Mouse (Mus musculus): ENCODE measurements around the gene Xab2.

DNA sequence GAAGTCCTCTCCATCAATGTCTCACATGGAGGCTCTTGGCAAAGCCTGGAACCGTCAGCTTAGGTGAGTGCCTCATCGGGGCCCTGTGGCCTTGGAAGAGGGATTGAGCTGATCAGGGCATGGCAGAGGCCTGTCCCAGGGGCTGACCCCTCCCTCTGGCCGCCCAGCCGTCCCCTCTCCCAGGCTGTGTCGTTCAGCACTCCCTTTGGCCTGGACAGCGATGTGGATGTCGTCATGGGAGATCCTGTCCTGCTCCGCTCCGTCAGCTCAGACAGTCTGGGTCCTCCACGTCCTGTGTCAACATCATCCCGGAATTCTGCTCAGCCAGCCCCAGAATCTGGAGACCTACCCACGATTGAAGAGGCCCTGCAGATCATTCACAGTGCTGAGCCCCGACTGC lies 17.7 kb downstream of the Xab2 start:
- no peak for TF ChIP-seq POLR2A (IDR thresholded peaks at IDR 0.05; ENCODE audit: low read depth, low read length)
- no peak for TF ChIP-seq CHD2 (IDR thresholded peaks at IDR 0.05; ENCODE audit: low read length)
- TF ChIP-seq ELF1 (IDR thresholded peaks at IDR 0.05; ENCODE audit: low read depth, low read length), result no peak
- no peak for TF ChIP-seq UBTF (IDR thresholded peaks at IDR 0.05; ENCODE audit: low read depth, low read length)
